Mouse (Mus musculus): ENCODE data around the gene 9330161L09Rik. TPM values are rescaled to one million over a fixed set of nuclear protein-coding genes. Genes with fewer than 3 reads are reported as not detected.

Gene 9330161L09Rik
- 9.6 to 11.3 TPM (median 10.4 TPM) in 4 replicates for total RNA-seq (2023; ENCODE audit: inconsistent age)

DNA sequence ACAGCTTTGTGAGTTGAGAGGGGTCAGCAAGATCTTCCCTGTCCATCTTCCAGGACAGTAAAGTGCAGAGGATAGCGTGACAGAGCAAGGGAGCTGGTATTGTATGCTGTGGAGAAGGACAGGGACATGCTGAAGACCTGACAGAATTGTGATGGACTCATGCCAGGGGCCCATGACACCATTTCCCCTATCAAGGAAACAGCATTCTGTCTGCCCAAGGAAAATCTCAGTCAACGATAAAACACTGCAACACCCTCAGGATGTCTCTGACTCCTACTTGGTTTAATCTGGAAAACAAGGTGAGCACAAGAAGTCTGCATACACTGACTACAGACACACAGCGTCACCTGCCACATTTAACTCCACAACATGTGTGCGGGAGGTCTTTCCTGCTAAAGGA is at the start of gene 9330161L09Rik:
TSS of gene 9330161L09Rik (minus strand) at position 101 of the 400 bp plus-strand sequence.

DNA sequence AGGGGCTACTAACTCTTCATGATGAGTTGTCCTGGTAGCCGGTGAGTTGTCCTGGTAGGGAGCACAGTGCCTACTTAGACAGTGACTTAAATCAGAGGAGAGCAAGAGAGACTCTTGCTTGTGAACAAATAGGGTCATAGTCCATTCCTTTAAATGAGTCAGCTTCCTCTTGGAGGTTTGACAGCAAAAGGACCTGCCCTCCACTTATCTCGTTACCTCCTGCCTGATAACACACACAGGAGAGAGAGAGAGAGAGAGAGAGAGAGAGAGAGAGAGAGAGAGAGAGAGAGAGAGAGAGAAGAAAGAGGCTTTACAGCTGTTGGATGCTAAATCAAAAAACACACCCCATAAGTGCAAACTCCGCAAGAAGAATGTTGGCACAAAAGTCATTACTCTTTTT is 49.5 kb upstream of the 9330161L09Rik start, which contains the start of gene Ifi27l2b:
TSS of gene Ifi27l2b (minus strand) at position 84 of the 400 bp plus-strand sequence.

DNA sequence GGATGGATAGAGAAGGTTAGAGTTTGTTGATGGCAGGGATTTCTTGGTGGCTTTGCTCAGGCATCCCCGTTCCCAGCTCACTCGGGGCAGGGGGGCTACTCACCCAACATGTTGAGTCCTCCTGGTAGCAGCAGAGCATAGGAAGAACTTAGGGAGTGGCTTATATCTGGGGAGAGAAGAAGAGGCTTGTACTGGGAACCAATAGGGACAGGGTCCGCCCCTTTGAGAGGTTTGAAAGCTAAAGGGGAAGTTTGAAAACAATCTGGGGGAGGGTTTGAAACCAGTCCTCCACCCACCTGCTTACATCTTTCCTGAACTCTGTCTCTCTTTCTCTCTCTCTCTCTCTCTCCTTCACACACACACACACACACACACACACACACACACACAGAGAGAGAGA is 35.9 kb upstream of the 9330161L09Rik start, which contains the start of gene Ifi27l2a:
TSS of gene Ifi27l2a (minus strand) at position 157 of the 400 bp plus-strand sequence.

GRCm38 (mm10) chr12:103433986-103434731 is 26.5 kb upstream of the 9330161L09Rik start, which contains the start of gene Ifi27:
Ifi27 (plus strand) TSS chr12:103434211.

DNA sequence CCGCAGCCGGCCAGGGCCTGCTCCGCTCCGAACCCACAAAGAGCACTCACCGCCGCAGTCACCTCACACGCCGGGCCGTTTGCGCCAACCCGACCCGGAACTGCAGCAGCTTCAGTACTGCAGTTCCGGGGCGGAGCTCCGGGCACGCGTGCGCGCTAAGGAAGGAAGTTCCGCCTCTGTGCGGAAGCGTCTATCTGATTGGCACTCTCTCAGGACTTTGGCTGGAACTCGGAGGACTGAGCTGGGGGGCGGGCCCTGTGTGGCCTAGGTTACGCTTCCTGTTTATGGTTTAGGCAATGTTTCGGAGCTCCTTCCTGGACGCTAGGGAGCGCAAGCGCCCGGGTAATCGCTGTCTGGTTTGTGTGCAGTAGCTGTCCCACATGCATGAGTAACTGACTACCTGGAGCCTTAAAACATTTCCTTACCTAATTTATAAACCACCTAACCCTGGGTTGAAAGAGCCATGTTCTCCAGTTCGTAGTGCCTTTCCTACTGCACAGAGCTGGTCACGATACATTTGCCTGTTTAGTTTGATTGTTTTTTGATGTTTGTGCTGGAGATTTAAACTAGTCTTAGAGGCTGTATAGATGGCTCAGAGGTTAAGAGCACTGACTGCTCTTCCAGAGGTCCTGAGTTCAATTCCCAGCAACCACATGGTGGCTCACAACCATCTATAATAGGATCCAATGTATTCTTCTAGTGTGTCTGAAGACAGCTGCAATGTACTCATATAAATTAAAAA is 18.3 kb upstream of the 9330161L09Rik start, which contains the start of gene Ddx24:
TSS of gene Ddx24 (minus strand) at position 102 of the 742 bp plus-strand sequence.

GRCm38 (mm10) chr12:103388505-103389347 is 18.9 kb downstream of the 9330161L09Rik start, which contains the start of gene Otub2:
Otub2 (plus strand) TSS chr12:103388682.

Other genes with a start within 250 kb of the 9330161L09Rik start
- gene Prima1, start 165.7 kb downstream of the 9330161L09Rik start, total RNA-seq (2023; ENCODE audit: inconsistent age) = not detected in 4 replicates
- not detected in 4 replicates for gene Fam181a, start 96.8 kb downstream of the 9330161L09Rik start, total RNA-seq (2023; ENCODE audit: inconsistent age)
- 21.5 to 27.4 TPM (median 24.2 TPM) in 4 replicates for gene Asb2, start 51.8 kb downstream of the 9330161L09Rik start, total RNA-seq (2023; ENCODE audit: inconsistent age)
- gene Otub2, start 19.1 kb downstream of the 9330161L09Rik start, total RNA-seq (2023; ENCODE audit: inconsistent age) = 5.0 to 6.9 TPM (median 5.7 TPM) in 4 replicates
- 224 to 256 TPM (median 230 TPM) in 4 replicates for gene Ddx24, start 18.0 kb upstream of the 9330161L09Rik start, total RNA-seq (2023; ENCODE audit: inconsistent age)
- gene Ifi27, start 26.4 kb upstream of the 9330161L09Rik start, total RNA-seq (2023; ENCODE audit: inconsistent age) = 87.5 to 131 TPM (median 117 TPM) in 4 replicates
- 158 to 357 TPM (median 229 TPM) in 4 replicates for gene Ifi27l2a, start 35.9 kb upstream of the 9330161L09Rik start, total RNA-seq (2023; ENCODE audit: inconsistent age)
- gene Ifi27l2b, start 49.4 kb upstream of the 9330161L09Rik start, total RNA-seq (2023; ENCODE audit: inconsistent age) = not detected in 4 replicates
- gene Ppp4r4, start 124.5 kb upstream of the 9330161L09Rik start, total RNA-seq (2023; ENCODE audit: inconsistent age) = 0.12 to 0.16 TPM in 2 of 4 replicates, not detected in the others
- gene Serpina10, start 223.6 kb upstream of the 9330161L09Rik start, total RNA-seq (2023; ENCODE audit: inconsistent age) = not detected in 4 replicates
- not detected in 4 replicates for gene Serpina6, start 249.4 kb upstream of the 9330161L09Rik start, total RNA-seq (2023; ENCODE audit: inconsistent age)

Measured in B cell, adult (primary cell).